Mouse (Mus musculus) testis, adult 2 months (tissue): Measurements from ENCODE around the gene Dnmbp.
A peak's percentile ranks its signal among the peaks of the same experiment; 100 is the strongest.

ENCODE experiments used
- CTCF ChIP-seq: fragments of 200-500 bp; IDR thresholded peaks from 2 replicates; pipeline ENCODE4 v1.5.1; 2012; ENCODE audit warnings: low read depth, mild to moderate bottlenecking, inconsistent platforms, low read length, moderate library complexity; ENCODE audit not compliant: control insufficient read depth, insufficient read depth, insufficient replicate concordance
- POLR2A ChIP-seq: fragments of 200-500 bp; IDR thresholded peaks from 2 replicates; pipeline ENCODE4 v1.6.1; 2012; ENCODE audit warnings: low read depth, mild to moderate bottlenecking, inconsistent platforms, low read length, moderate library complexity; ENCODE audit not compliant: control insufficient read depth

- TF ChIP-seq CTCF (peak; percentile 23; the same call in 1 of the 2 replicates), POLR2A (no peak)
Measured at GRCm38 (mm10) chr19:43905985-43906384, 34.0 kb downstream of the Dnmbp start.
